Mouse (Mus musculus) hindbrain, embryonic 11.5 days (tissue): ENCODE data around the gene Ppp6r3. TPM values are rescaled to one million over a fixed set of nuclear protein-coding genes. Genes with fewer than 3 reads are reported as not detected.

Source experiments
- polyA plus RNA-seq: library from polyadenylated mRNA; unstranded; fragments of >200 nt; fragmentation: Nextera tagmentation; extraction: Ambion mirVana; gene quantifications from 2 replicates; pipeline ENCODE4 v1.2.1, GENCODE M21; 2014

The Ppp6r3 gene
- polyA plus RNA-seq, 1 experiment from 2014 or later: 74.8 TPM

Other genes starting within 250 kb of the Ppp6r3 start
- 0.36 and 0.38 TPM in 2 replicates for gene Tesmin, start 186.9 kb downstream of the Ppp6r3 start, polyA plus RNA-seq
- 1.3 and 3.5 TPM in 2 replicates for gene Gal, start 161.2 kb downstream of the Ppp6r3 start, polyA plus RNA-seq
- 3.0 and 5.1 TPM in 2 replicates for gene Lrp5, start 110.8 kb upstream of the Ppp6r3 start, polyA plus RNA-seq
- 39.4 and 41.8 TPM in 2 replicates for gene 1810055G02Rik, start 132.5 kb upstream of the Ppp6r3 start, polyA plus RNA-seq
- 43.9 and 52.7 TPM in 2 replicates for gene Kmt5b, start 191.7 kb upstream of the Ppp6r3 start, polyA plus RNA-seq